Mouse (Mus musculus): ENCODE results near the gene Acot2. TPM values are rescaled to one million over a fixed set of nuclear protein-coding genes. Genes with fewer than 3 reads are reported as not detected.
"Not testable (repeated sequence)": the region's sequence is repeated elsewhere in the genome, so short reads cannot be mapped to it uniquely, and the experiment has no call there.

Acot2 gene
- total RNA-seq, 1 experiment from 2014 or later, result 16.3 TPM

GRCm38 (mm10) chr12:84032854-84033253, 45.2 kb downstream of the Acot2 start:
- no peak for ATAC-seq (replicated peaks; ENCODE audit: low read depth, poor library complexity, severe bottlenecking)

DNA sequence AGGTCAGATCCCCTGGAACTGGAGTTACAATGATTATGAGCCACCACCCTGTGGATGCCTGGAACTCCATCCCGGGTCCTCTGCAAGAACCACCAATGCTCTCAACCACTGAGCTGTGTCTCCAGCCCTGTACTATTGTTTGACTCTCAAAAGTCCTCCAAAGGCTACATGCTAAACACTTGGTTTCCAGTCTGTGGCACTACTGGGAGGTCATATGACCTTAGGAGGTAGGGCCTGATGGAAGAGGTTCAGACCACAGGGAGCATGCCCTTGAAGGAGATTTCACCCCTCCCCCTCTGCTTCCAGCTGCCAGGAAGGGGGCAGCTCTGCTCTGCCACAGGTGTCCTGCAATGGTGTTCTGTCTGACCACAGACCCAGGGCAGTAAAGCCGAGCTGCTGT, 45.6 kb downstream of the Acot2 start:
- peak; percentile 41; the same call in 1 of the 2 replicates for ATAC-seq (replicated peaks; ENCODE audit: low read depth, poor library complexity, severe bottlenecking)

- ATAC-seq (replicated peaks; ENCODE audit: low read depth, poor library complexity, severe bottlenecking), result peak; percentile 55
These were observed 46.4 kb downstream of the Acot2 start for GRCm38 (mm10) chr12:84034108-84034507.

DNA sequence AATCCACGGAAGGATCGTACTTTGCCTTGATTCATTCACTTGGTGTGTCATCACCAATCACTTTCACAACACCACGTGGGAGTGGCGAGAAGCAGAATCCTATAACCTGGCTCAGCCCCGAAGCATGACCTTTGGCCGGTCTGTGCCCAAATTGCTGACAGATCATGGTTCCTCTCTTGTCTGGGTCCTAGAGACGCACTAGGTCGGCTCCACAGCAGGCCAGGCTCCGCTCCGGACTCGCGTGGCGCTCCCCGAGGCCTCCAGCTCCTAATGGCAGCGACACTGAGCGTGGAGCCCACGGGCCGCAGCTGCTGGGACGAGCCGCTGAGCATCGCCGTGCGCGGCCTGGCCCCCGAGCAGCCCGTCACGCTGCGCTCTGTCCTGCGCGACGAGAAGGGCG, 50.6 kb downstream of the Acot2 start, which contains the start of gene Acot4:
Gene Acot4, plus strand, starts transcription at position 139 of the 400 bp plus-strand sequence.
- not testable (repeated sequence) for ATAC-seq (replicated peaks; ENCODE audit: low read depth, poor library complexity, severe bottlenecking)

DNA sequence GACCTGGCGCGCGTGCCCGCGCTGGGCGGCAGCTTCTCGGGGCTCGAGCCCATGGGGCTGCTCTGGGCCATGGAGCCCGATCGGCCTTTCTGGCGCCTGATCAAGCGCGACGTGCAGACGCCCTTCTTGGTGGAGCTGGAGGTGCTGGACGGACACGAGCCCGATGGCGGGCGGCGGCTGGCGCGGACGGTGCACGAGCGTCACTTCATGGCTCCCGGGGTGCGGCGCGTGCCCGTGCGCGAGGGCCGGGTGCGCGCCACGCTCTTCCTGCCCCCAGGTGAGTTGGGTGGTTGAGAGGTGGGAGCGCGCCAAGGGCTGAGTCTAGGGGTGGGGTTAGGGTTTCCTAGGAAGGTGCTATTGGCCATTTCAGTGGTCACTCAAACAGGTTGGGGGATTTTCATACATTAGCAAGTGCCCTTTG, 51.0 kb downstream of the Acot2 start, which contains the start of gene Gm49366:
Gene Gm49366, plus strand, starts transcription at position 245 of the 421 bp plus-strand sequence.
- not testable (repeated sequence) for ATAC-seq (replicated peaks; ENCODE audit: low read depth, poor library complexity, severe bottlenecking)

- no peak for ATAC-seq (replicated peaks; ENCODE audit: low read depth, poor library complexity, severe bottlenecking)
These were observed 54.6 kb downstream of the Acot2 start for GRCm38 (mm10) chr12:84042248-84042647.

Other genes with a start within 250 kb of the Acot2 start
- gene Papln, start 224.2 kb upstream of the Acot2 start, total RNA-seq (2017), result 0.05 TPM in 1 of 2 replicates, not detected in the other
- 14.1 and 17.0 TPM in 2 replicates for gene Numb, start 65.9 kb upstream of the Acot2 start, total RNA-seq (2017)
- 15.2 and 16.7 TPM in 2 replicates for gene Riox1, start 37.3 kb upstream of the Acot2 start, total RNA-seq (2017)
- not detected in 2 replicates for gene Heatr4, start 3.0 kb upstream of the Acot2 start, total RNA-seq (2017)
- 7.9 and 10.9 TPM in 2 replicates for gene Acot1, start 21.6 kb downstream of the Acot2 start, total RNA-seq (2017)
- gene Acot4, start 50.5 kb downstream of the Acot2 start, total RNA-seq (2017), result not detected in 2 replicates
- gene Gm49366, start 51.1 kb downstream of the Acot2 start, total RNA-seq (2017), result not detected in 2 replicates
- gene Acot3, start 64.3 kb downstream of the Acot2 start, total RNA-seq (2017), result not detected in 2 replicates
- gene Acot5, start 81.5 kb downstream of the Acot2 start, total RNA-seq (2017), result not detected in 2 replicates
- gene Acot6, start 112.8 kb downstream of the Acot2 start, total RNA-seq (2017), result 1.6 and 2.5 TPM in 2 replicates
- 2.3 and 4.1 TPM in 2 replicates for gene Dnal1, start 126.5 kb downstream of the Acot2 start, total RNA-seq (2017)
- 0.58 and 0.64 TPM in 2 replicates for gene Pnma1, start 160.6 kb downstream of the Acot2 start, total RNA-seq (2017)
- gene Elmsan1, start 231.0 kb downstream of the Acot2 start, total RNA-seq (2017), result 13.0 and 15.1 TPM in 2 replicates

Data from common myeloid progenitor, adult 5-6 weeks (primary cell).